Mouse (Mus musculus): Measurements from ENCODE around the gene Gpc2. TPM values are rescaled to one million over a fixed set of nuclear protein-coding genes. Genes with fewer than 3 reads are reported as not detected.

Gene Gpc2
- polyA plus RNA-seq, 1 experiment from 2014 or later = 4.7 TPM

- 68% methylated on average over 4 of the region's 4 CpGs for WGBS
- Histone ChIP-seq H3K4me2 (0 out of 2 replicates have a peak overlapping the region, but pooled peaks have one; percentile 20), H3K9me3 (ENCODE audit: low read depth, low read length) (no peaks in the 10 kb centered on the region), H3K9ac (no peak overlapping the region), H3K27ac (ENCODE audit: low read depth) (no peak overlapping the region), H3K4me1 (ENCODE audit: insufficient read depth) (peaks cover 7% of the 10 kb centered on the region), H3K27me3 (ENCODE audit: insufficient read depth, low read length) (no peaks in the 10 kb centered on the region), H3K36me3 (ENCODE audit: insufficient read depth) (peaks cover 40% of the 10 kb centered on the region), H3K4me3 (ENCODE audit: low read depth, low read length) (no peak overlapping the region)
- no peak for DNase-seq
- no peak for ATAC-seq (ENCODE audit: insufficient read depth)
- TF ChIP-seq CTCF (IDR thresholded peaks at IDR 0.05; ENCODE audit: low read depth) = no peak
Observed at GRCm38 (mm10) chr5:138262001-138262400, 17.8 kb downstream of the Gpc2 start.

GRCm38 (mm10) chr5:138260834-138261233, 19.0 kb downstream of the Gpc2 start:
- Histone ChIP-seq H3K27me3 (ENCODE audit: insufficient read depth, low read length) (no peaks in the 10 kb centered on the region), H3K4me1 (ENCODE audit: insufficient read depth) (peaks cover 7% of the 10 kb centered on the region), H3K4me3 (ENCODE audit: low read depth, low read length) (no peak overlapping the region), H3K4me2 (no peak overlapping the region), H3K9me3 (ENCODE audit: low read depth, low read length) (no peaks in the 10 kb centered on the region), H3K27ac (ENCODE audit: low read depth) (no peak overlapping the region), H3K36me3 (ENCODE audit: insufficient read depth) (peaks cover 40% of the 10 kb centered on the region), H3K9ac (no peak overlapping the region)
- TF ChIP-seq CTCF (IDR thresholded peaks at IDR 0.05; ENCODE audit: low read depth) = no peak
- WGBS = 69% methylated on average over 11 of the region's 11 CpGs
- ATAC-seq (ENCODE audit: insufficient read depth) (no peak), DNase-seq (no peak)

DNA sequence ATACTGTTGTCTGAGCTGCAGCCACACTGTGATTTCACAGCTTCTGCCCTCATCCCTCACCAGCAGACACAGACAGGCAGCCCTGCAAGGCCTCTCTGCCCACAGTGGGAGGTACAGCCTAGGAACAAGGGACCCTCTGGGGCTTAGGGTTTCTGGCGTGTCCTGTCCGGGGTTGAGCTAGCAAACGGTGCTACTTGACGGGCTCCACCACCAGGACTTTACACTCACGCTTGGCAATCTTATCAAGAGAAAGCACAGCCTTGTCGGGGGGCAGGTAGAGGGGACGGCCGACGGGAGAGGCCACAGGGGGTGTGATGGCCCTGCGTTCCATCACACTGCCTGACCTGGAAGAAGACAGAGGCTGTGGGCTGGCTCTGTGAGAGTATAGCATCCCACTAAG, 19.8 kb downstream of the Gpc2 start:
- Histone ChIP-seq H3K36me3 (ENCODE audit: insufficient read depth) (peaks cover 40% of the 10 kb centered on the region), H3K9me3 (ENCODE audit: low read depth, low read length) (no peaks in the 10 kb centered on the region), H3K4me2 (no peak overlapping the region), H3K9ac (no peak overlapping the region), H3K4me3 (ENCODE audit: low read depth, low read length) (no peak overlapping the region), H3K4me1 (ENCODE audit: insufficient read depth) (peaks cover 7% of the 10 kb centered on the region), H3K27ac (ENCODE audit: low read depth) (no peak overlapping the region), H3K27me3 (ENCODE audit: insufficient read depth, low read length) (no peaks in the 10 kb centered on the region)
- 74% methylated on average over 10 of the region's 10 CpGs for WGBS
- ATAC-seq (ENCODE audit: insufficient read depth) (no peak), DNase-seq (no peak)
- no peak for TF ChIP-seq CTCF (IDR thresholded peaks at IDR 0.05; ENCODE audit: low read depth)

- H3K4me1 ChIP-seq (ENCODE audit: insufficient read depth) = peaks cover 7% of the 10 kb centered on the region
- no peak for DNase-seq
- TF ChIP-seq CTCF (IDR thresholded peaks at IDR 0.05; ENCODE audit: low read depth) = no peak
- H3K4me2 ChIP-seq = no peak overlapping the region
- no peaks in the 10 kb centered on the region for H3K27me3 ChIP-seq (ENCODE audit: insufficient read depth, low read length)
- H3K9me3 ChIP-seq (ENCODE audit: low read depth, low read length) = no peaks in the 10 kb centered on the region
- ATAC-seq (ENCODE audit: insufficient read depth) = no peak
- WGBS = 70% methylated on average over 7 of the region's 7 CpGs
- no peak overlapping the region for H3K9ac ChIP-seq
- H3K4me3 ChIP-seq (ENCODE audit: low read depth, low read length) = no peak overlapping the region
- H3K27ac ChIP-seq (ENCODE audit: low read depth) = no peak overlapping the region
- peaks cover 40% of the 10 kb centered on the region for H3K36me3 ChIP-seq (ENCODE audit: insufficient read depth)
Observed at GRCm38 (mm10) chr5:138258993-138259392, 20.8 kb downstream of the Gpc2 start.

- ATAC-seq (ENCODE audit: insufficient read depth) (no peak), DNase-seq (no peak)
- TF ChIP-seq CTCF (IDR thresholded peaks at IDR 0.05; ENCODE audit: low read depth) = no peak
- Histone ChIP-seq H3K4me1 (ENCODE audit: insufficient read depth) (peaks cover 7% of the 10 kb centered on the region), H3K36me3 (ENCODE audit: insufficient read depth) (peaks cover 40% of the 10 kb centered on the region), H3K27ac (ENCODE audit: low read depth) (no peak overlapping the region; the same call in 1 of the 2 replicates), H3K9ac (no peak overlapping the region), H3K4me3 (ENCODE audit: low read depth, low read length) (no peak overlapping the region), H3K9me3 (ENCODE audit: low read depth, low read length) (no peaks in the 10 kb centered on the region), H3K4me2 (no peak overlapping the region), H3K27me3 (ENCODE audit: insufficient read depth, low read length) (no peaks in the 10 kb centered on the region)
- WGBS = 78% methylated on average over 6 of the region's 6 CpGs
Observed at GRCm38 (mm10) chr5:138258542-138258941, 21.3 kb downstream of the Gpc2 start.

- Histone ChIP-seq H3K4me3 (ENCODE audit: low read depth, low read length) (no peak overlapping the region), H3K9me3 (ENCODE audit: low read depth, low read length) (no peaks in the 10 kb centered on the region), H3K4me2 (no peak overlapping the region), H3K27me3 (ENCODE audit: insufficient read depth, low read length) (no peaks in the 10 kb centered on the region), H3K36me3 (ENCODE audit: insufficient read depth) (peaks cover 40% of the 10 kb centered on the region), H3K27ac (ENCODE audit: low read depth) (no peak overlapping the region), H3K4me1 (ENCODE audit: insufficient read depth) (peaks cover 6% of the 10 kb centered on the region), H3K9ac (no peak overlapping the region)
- no peak for TF ChIP-seq CTCF (IDR thresholded peaks at IDR 0.05; ENCODE audit: low read depth)
- DNase-seq (no peak), ATAC-seq (ENCODE audit: insufficient read depth) (no peak)
- 83% methylated on average over 3 of the region's 3 CpGs for WGBS
Observed at GRCm38 (mm10) chr5:138258078-138258477, 21.7 kb downstream of the Gpc2 start.

GRCm38 (mm10) chr5:138257585-138257978, 22.2 kb downstream of the Gpc2 start:
- Histone ChIP-seq H3K4me1 (ENCODE audit: insufficient read depth) (peaks cover under 1% of the 10 kb centered on the region; the same call in 1 of the 2 replicates), H3K36me3 (ENCODE audit: insufficient read depth) (peaks cover 40% of the 10 kb centered on the region), H3K27me3 (ENCODE audit: insufficient read depth, low read length) (no peaks in the 10 kb centered on the region), H3K4me2 (no peak overlapping the region), H3K9me3 (ENCODE audit: low read depth, low read length) (no peaks in the 10 kb centered on the region), H3K27ac (ENCODE audit: low read depth) (no peak overlapping the region), H3K9ac (no peak overlapping the region), H3K4me3 (ENCODE audit: low read depth, low read length) (no peak overlapping the region)
- WGBS = 92% methylated on average over 4 of the region's 4 CpGs
- DNase-seq = no peak
- no peak for TF ChIP-seq CTCF (IDR thresholded peaks at IDR 0.05; ENCODE audit: low read depth)
- ATAC-seq (ENCODE audit: insufficient read depth) = no peak
